9 mouse cellular contexts compared by ENCODE assay signal in genomic region chr1:58195541-58195940, GRCm38 (mm10). TPM values are rescaled to one million over a fixed set of nuclear protein-coding genes. Genes with fewer than 3 reads are reported as not detected.
DNase-seq lines count a peak whose midpoint lies in the region; ATAC-seq and TF ChIP-seq lines count a peak whose summit lies in the region.
"Had no signal": no experiment of that assay in that cellular context is flagged by ENCODE, and none has a peak within 500 bp of the region (broad histone marks: within the 10 kb centered on the region; RNA-seq: fewer than 3 reads in every experiment).

No protein-coding gene starts in this region.

- H3K36me3 ChIP-seq in heart, embryonic 16.5 days (ENCODE audit: control insufficient read depth, insufficient read depth), result no peaks in the 10 kb centered on the region
- no peaks in the 10 kb centered on the region for H3K36me3 ChIP-seq in lung, embryonic 14.5 days (ENCODE audit: insufficient read depth)
- no peaks in the 10 kb centered on the region for H3K36me3 ChIP-seq in stomach, embryonic 15.5 days

- H3K9ac ChIP-seq in heart, embryonic 16.5 days (ENCODE audit: low read length), result no peak overlapping the region
- no peak overlapping the region for H3K9ac ChIP-seq in lung, embryonic 14.5 days
- no peak overlapping the region for H3K9ac ChIP-seq in stomach, embryonic 15.5 days

- peak overlapping the region; percentile 22; the same call in 1 of the 2 replicates for H3K4me3 ChIP-seq in heart, embryonic 16.5 days (ENCODE audit: low read length)
- H3K4me3 ChIP-seq in lung, embryonic 14.5 days (ENCODE audit: low read depth, low read length), result no peak overlapping the region
- H3K4me3 ChIP-seq in stomach, embryonic 15.5 days (replicated peaks), result no peak overlapping the region

- ATAC-seq in heart, embryonic 16.5 days (replicated peaks; ENCODE audit: extremely low read depth, insufficient read depth, low FRiP score), result no peak
- peak; percentile 85 for ATAC-seq in common myeloid progenitor, adult 5-6 weeks (replicated peaks; ENCODE audit: low read depth, poor library complexity, severe bottlenecking)
- ATAC-seq in lung, embryonic 14.5 days (ENCODE audit: insufficient read depth), result no peak
- ATAC-seq in stomach, embryonic 15.5 days (ENCODE audit: insufficient read depth, low FRiP score, low read depth), result no peak

- H3K4me1 ChIP-seq in heart, embryonic 16.5 days (ENCODE audit: control insufficient read depth, insufficient read depth, low read length), result peaks cover 5% of the 10 kb centered on the region; the same call in 1 of the 2 replicates
- H3K4me1 ChIP-seq in lung, embryonic 14.5 days (ENCODE audit: insufficient read depth), result no peaks in the 10 kb centered on the region
- no peaks in the 10 kb centered on the region for H3K4me1 ChIP-seq in stomach, embryonic 15.5 days

- no peak for DNase-seq in heart, adult 9 months (ENCODE audit: low spot score in 2 of 2)
- no peak for DNase-seq in lung, embryonic 14.5 days
- no peak for DNase-seq in cerebellum, adult 9-10 months
- no peak for DNase-seq in cerebellum, adult 9-11 months
- no peak for DNase-seq in adrenal gland, adult 2 months

- no peaks in the 10 kb centered on the region for H3K27me3 ChIP-seq in heart, embryonic 16.5 days (ENCODE audit: control insufficient read depth, insufficient read depth, low read length)
- H3K27me3 ChIP-seq in lung, embryonic 14.5 days (ENCODE audit: insufficient read depth, low read length), result no peaks in the 10 kb centered on the region
- no peaks in the 10 kb centered on the region for H3K27me3 ChIP-seq in stomach, embryonic 15.5 days (replicated peaks)

- 20% methylated on average over 10 of the region's 10 CpGs for WGBS in heart, embryonic 16.5 days
- WGBS in lung, embryonic 14.5 days, result 19% methylated on average over 10 of the region's 10 CpGs
- 17% methylated on average over 10 of the region's 10 CpGs for WGBS in stomach, embryonic 15.5 days

- no peak for TF ChIP-seq CTCF in lung, embryonic 14.5 days (IDR thresholded peaks at IDR 0.05; ENCODE audit: low read depth)

- no peaks in the 10 kb centered on the region for H3K9me3 ChIP-seq in heart, embryonic 16.5 days (replicated peaks; ENCODE audit: control insufficient read depth, low read length)
- no peaks in the 10 kb centered on the region for H3K9me3 ChIP-seq in lung, embryonic 14.5 days (ENCODE audit: low read depth, low read length)
- no peaks in the 10 kb centered on the region for H3K9me3 ChIP-seq in stomach, embryonic 15.5 days

- H3K27ac ChIP-seq in heart, embryonic 16.5 days (ENCODE audit: low read length), result no peak overlapping the region
- no peak overlapping the region for H3K27ac ChIP-seq in lung, embryonic 14.5 days (ENCODE audit: low read depth)
- H3K27ac ChIP-seq in stomach, embryonic 15.5 days, result no peak overlapping the region

- peak overlapping the region; percentile 48 for H3K4me2 ChIP-seq in heart, embryonic 16.5 days (ENCODE audit: low read depth, low read length)
- H3K4me2 ChIP-seq in lung, embryonic 14.5 days, result peak overlapping the region; percentile 18; the same call in 1 of the 2 replicates
- H3K4me2 ChIP-seq in stomach, embryonic 15.5 days, result peak overlapping the region; percentile 28

RNA-seq across cellular contexts. Expression of gene Aox4, which starts 14.7 kb away (rescaled TPM):
- 0.22 and 0.30 TPM in 2 replicates for polyA plus RNA-seq in heart, embryonic 16.5 days (2015; fragmentation: Nextera tagmentation; extraction: Ambion mirVana)
- total RNA-seq in common myeloid progenitor, adult 5-6 weeks (2017), result 0.10 and 0.27 TPM in 2 replicates
- 0.22 TPM in 1 of 2 replicates, not detected in the other for polyA plus RNA-seq in lung, embryonic 14.5 days (2014; fragmentation: Nextera tagmentation; extraction: Ambion mirVana)
- 0.13 and 0.18 TPM in 2 replicates for polyA plus RNA-seq in stomach, embryonic 15.5 days (2015; fragmentation: Nextera tagmentation; extraction: Ambion mirVana)
- total RNA-seq in adrenal gland, adult 2 months (2021), result under 1 TPM in 1 of 2 experiments, not detected in 1; 0.10 TPM
- not detected in 2 replicates for polyA plus RNA-seq in adrenal gland, adult 2 months (2012; rRNA removed)
- total RNA-seq: MEL had no signal
